10 mouse cellular contexts compared by ENCODE assay signal in genomic region chr4:118988535-118988934, GRCm38 (mm10). TPM values are rescaled to one million over a fixed set of nuclear protein-coding genes. Genes with fewer than 3 reads are reported as not detected.
DNase-seq lines count a peak whose midpoint lies in the region; ATAC-seq and TF ChIP-seq lines count a peak whose summit lies in the region.
"Had no signal": no experiment of that assay in that cellular context is flagged by ENCODE, and none has a peak within 500 bp of the region (broad histone marks: within the 10 kb centered on the region; RNA-seq: fewer than 3 reads in every experiment).

No protein-coding gene starts in this region.

- H3K36me3 ChIP-seq in liver, adult 2 months (ENCODE audit: control insufficient read depth, insufficient read depth, low read length) = no peaks in the 10 kb centered on the region
- H3K36me3 ChIP-seq in liver, embryonic 11.5 days (ENCODE audit: control insufficient read depth, insufficient read depth, low read length) = no peaks in the 10 kb centered on the region
- H3K36me3 ChIP-seq: neural tube, embryonic 13.5 days had no signal

- H3K9ac ChIP-seq in liver, adult 2 months (ENCODE audit: low read depth, low read length) = no peak overlapping the region
- H3K9ac ChIP-seq in liver, embryonic 11.5 days (ENCODE audit: low read depth, low read length) = no peak overlapping the region
- H3K9ac ChIP-seq: neural tube, embryonic 13.5 days had no signal

- 3% methylated on average over 3 of the region's 3 CpGs for WGBS in liver, adult 2 months
- WGBS in liver, embryonic 11.5 days = 6% methylated on average over 3 of the region's 3 CpGs

- peak; percentile 50; the same call in 1 of the 2 replicates for TF ChIP-seq CTCF in liver, adult 2 months (IDR thresholded peaks at IDR 0.05; ENCODE audit: low read depth, low read length)

- no peak overlapping the region for H3K4me3 ChIP-seq in liver, adult 2 months (ENCODE audit: insufficient read depth, low read depth, low read length)
- no peak overlapping the region for H3K4me3 ChIP-seq in liver, embryonic 11.5 days (ENCODE audit: low read depth, low read length)
- H3K4me3 ChIP-seq: neural tube, embryonic 13.5 days had no signal

- ATAC-seq in cerebellum, adult (ENCODE audit: insufficient number of reproducible peaks, low FRiP score, low TSS enrichment) = no peak
- ATAC-seq in liver, embryonic 11.5 days (replicated peaks; ENCODE audit: low FRiP score) = no peak

- H3K79me2 ChIP-seq in liver, adult 2 months (ENCODE audit: control insufficient read depth, insufficient read depth, low read length) = no peaks in the 10 kb centered on the region

- no peak overlapping the region for H3K27ac ChIP-seq in liver, adult 2 months (replicated peaks; ENCODE audit: insufficient read depth, low read depth, low read length)
- no peak overlapping the region for H3K27ac ChIP-seq in liver, embryonic 11.5 days (ENCODE audit: low read depth, low read length)
- H3K27ac ChIP-seq: neural tube, embryonic 13.5 days had no signal

- no peak for TF ChIP-seq POLR2A in liver, adult 2 months (IDR thresholded peaks at IDR 0.05; ENCODE audit: extremely low read depth, insufficient read depth, low read length)

- no peak overlapping the region for H3K4me2 ChIP-seq in liver, embryonic 11.5 days
- H3K4me2 ChIP-seq: neural tube, embryonic 13.5 days had no signal

- H3K27me3 ChIP-seq in liver, adult 2 months (ENCODE audit: control insufficient read depth, insufficient read depth, low read length) = no peaks in the 10 kb centered on the region
- no peaks in the 10 kb centered on the region for H3K27me3 ChIP-seq in liver, embryonic 11.5 days (replicated peaks; ENCODE audit: control insufficient read depth, insufficient read depth, low read length)
- H3K27me3 ChIP-seq: neural tube, embryonic 13.5 days had no signal

- 0 out of 2 replicates have a peak, but pooled peaks cover 2% of the 10 kb centered on the region for H3K9me3 ChIP-seq in liver, embryonic 11.5 days (ENCODE audit: control insufficient read depth, low read length)
- H3K9me3 ChIP-seq: neural tube, embryonic 13.5 days had no signal

- no peaks in the 10 kb centered on the region for H3K4me1 ChIP-seq in liver, adult 2 months (ENCODE audit: control insufficient read depth, insufficient read depth, low read length)
- H3K4me1 ChIP-seq in liver, embryonic 11.5 days (replicated peaks; ENCODE audit: control insufficient read depth, insufficient read depth, low read length) = no peaks in the 10 kb centered on the region
- H3K4me1 ChIP-seq: neural tube, embryonic 13.5 days had no signal

- DNase-seq in cerebellum, adult 9-10 months = peak; percentile 22
- DNase-seq in liver, adult 2 months (ENCODE audit: extremely low read depth, low read depth, low spot score) = peak; percentile 39
- no peak for DNase-seq in liver, embryonic 11.5 days (ENCODE audit: low spot score)
- DNase-seq in adrenal gland, postnatal 36 days = peak; percentile 20 to 43
- peak; percentile 36 for DNase-seq in kidney, postnatal 14 days
- DNase-seq in right cerebral cortex, postnatal 25 days = peak; percentile 26
- no peak for DNase-seq in urinary bladder, postnatal 36 days (ENCODE audit: low spot score in 2 of 2)

RNA-seq across cellular contexts. Expression of gene Lao1, which starts 27.2 kb away (rescaled TPM):
- total RNA-seq in liver, adult 2 months (2014; rRNA removed) = not detected in 2 replicates
- polyA plus RNA-seq in liver, adult 2 months (2012; rRNA removed) = not detected in 2 replicates
- polyA plus RNA-seq in liver, embryonic 11.5 days (2014; fragmentation: Nextera tagmentation; extraction: Ambion mirVana) = not detected in 2 replicates
- under 1 TPM in 1 of 2 experiments, not detected in 1; 0.53 TPM for total RNA-seq in adrenal gland, postnatal 36 days (2021)
- polyA plus RNA-seq: intestine, embryonic 14.5 days; neural tube, embryonic 13.5 days had no signal

RNA-seq across cellular contexts. Expression of gene Olfr1328, which starts 50.1 kb away (rescaled TPM):
- total RNA-seq in liver, adult 2 months (2014; rRNA removed) = 0.20 TPM in 1 of 2 replicates, not detected in the other
- not detected in 2 replicates for polyA plus RNA-seq in liver, adult 2 months (2012; rRNA removed)
- not detected in 2 replicates for polyA plus RNA-seq in liver, embryonic 11.5 days (2014; fragmentation: Nextera tagmentation; extraction: Ambion mirVana)
- total RNA-seq in adrenal gland, postnatal 36 days (2021) = not detected
- polyA plus RNA-seq: intestine, embryonic 14.5 days; neural tube, embryonic 13.5 days had no signal

Comparison
In these comparisons a context has a peak if more than half of its experiments do, and no peak if none do; other contexts are left out.
1. DNase-seq: peak in cerebellum, adult 9-10 months (single experiment), liver, adult 2 months (single experiment), adrenal gland, postnatal 36 days (2 of 2), kidney, postnatal 14 days (single experiment) and right cerebral cortex, postnatal 25 days (single experiment); none in liver, embryonic 11.5 days (single experiment) and urinary bladder, postnatal 36 days (0 of 2).